Mouse (Mus musculus) layer of hippocampus, adult 8-10 months (tissue): ENCODE data around the gene Spata45. TPM values are rescaled to one million over a fixed set of nuclear protein-coding genes. Genes with fewer than 3 reads are reported as not detected.
A peak's percentile ranks its signal among the peaks of the same experiment; 100 is the strongest.

Experiments
- DNase-seq, 2 experiments: peaks; one replicate each; pipeline ENCODE4 v3.0.0; 2022; ENCODE audit warnings: low spot score in 2 of 2
- total RNA-seq, 4 experiments: library from RNA; stranded (reverse); gene quantifications; 2 replicates each; pipeline ENCODE4 v1.2.4; 2022

Gene Spata45
- total RNA-seq, 4 experiments from 2014 or later: not detected

GRCm38 (mm10) chr1:191041352-191041751 is 4.9 kb downstream of the Spata45 start:
- DNase-seq: no peak

- no peak for DNase-seq
These were observed 5.7 kb downstream of the Spata45 start for GRCm38 (mm10) chr1:191042106-191042505.

- DNase-seq: no peak
These were observed 6.2 kb downstream of the Spata45 start for GRCm38 (mm10) chr1:191042688-191043087.

GRCm38 (mm10) chr1:191045264-191045663 is 8.8 kb downstream of the Spata45 start:
- no peak for DNase-seq

GRCm38 (mm10) chr1:191046231-191046824 is 9.9 kb downstream of the Spata45 start:
- DNase-seq: no peak

GRCm38 (mm10) chr1:191053555-191053954 is 17.1 kb downstream of the Spata45 start:
- no peak for DNase-seq

GRCm38 (mm10) chr1:191054870-191055532 is 18.6 kb downstream of the Spata45 start:
- DNase-seq: no peak

- DNase-seq: no peak
These were observed 19.1 kb downstream of the Spata45 start for GRCm38 (mm10) chr1:191055533-191055873.

- no peak for DNase-seq
These were observed 21.0 kb downstream of the Spata45 start for GRCm38 (mm10) chr1:191057461-191057860.

GRCm38 (mm10) chr1:191062241-191062780 is 25.9 kb downstream of the Spata45 start:
- DNase-seq: no peak

- DNase-seq: peak; percentile 74 to 91
These were observed 26.5 kb downstream of the Spata45 start, which contains the start of the genes Tatdn3 and Nsl1 for GRCm38 (mm10) chr1:191062781-191063485. Gene Tatdn3 (minus strand): TSS chr1:191062932. Gene Nsl1 (plus strand): TSS chr1:191063012.

- no peak for DNase-seq
These were observed 27.3 kb downstream of the Spata45 start for GRCm38 (mm10) chr1:191063700-191064099.

GRCm38 (mm10) chr1:191064535-191064934 is 28.1 kb downstream of the Spata45 start:
- DNase-seq: no peak

- no peak for DNase-seq
These were observed 28.7 kb downstream of the Spata45 start for GRCm38 (mm10) chr1:191065188-191065587.

GRCm38 (mm10) chr1:191068377-191068776 is 31.9 kb downstream of the Spata45 start:
- no peak for DNase-seq

- no peak for DNase-seq
These were observed 33.8 kb downstream of the Spata45 start for GRCm38 (mm10) chr1:191070259-191070658.

GRCm38 (mm10) chr1:191071613-191072012 is 35.2 kb downstream of the Spata45 start:
- no peak for DNase-seq

- no peak for DNase-seq
These were observed 36.0 kb downstream of the Spata45 start for GRCm38 (mm10) chr1:191072329-191072913.

- DNase-seq: peak in 1 of 2 experiments; percentile 18
These were observed 36.6 kb downstream of the Spata45 start for GRCm38 (mm10) chr1:191073001-191073400.

GRCm38 (mm10) chr1:191073486-191073885 is 37.0 kb downstream of the Spata45 start:
- DNase-seq: no peak

GRCm38 (mm10) chr1:191075199-191075883 is 38.9 kb downstream of the Spata45 start:
- peak in 1 of 2 experiments; percentile 63 for DNase-seq
